Mouse (Mus musculus) B cell, adult 2 months (primary cell): ENCODE measurements around the gene Fgfr2.

Source experiments
- DNase-seq, 2 experiments: peaks; one replicate each; pipeline ENCODE4 v3.0.0; 2022

The Fgfr2 gene

DNA sequence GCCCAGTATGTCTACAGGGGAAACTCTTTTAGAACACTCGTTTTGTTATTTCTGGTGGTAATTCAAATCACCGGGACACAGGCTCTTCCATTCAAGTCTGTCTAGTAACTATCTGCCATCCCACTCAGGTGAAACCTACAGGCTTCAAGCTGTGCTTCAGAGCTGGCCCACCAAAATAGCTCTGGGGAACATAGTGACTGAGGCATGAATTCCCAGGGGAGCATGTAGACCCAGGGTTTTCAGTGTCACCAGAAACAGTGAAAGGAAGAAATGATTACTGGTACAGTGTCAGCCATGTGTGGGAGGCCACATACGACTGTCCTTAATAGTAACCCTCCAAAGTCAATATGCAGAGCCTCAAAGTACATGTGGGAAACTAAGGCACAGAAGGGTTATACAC, 841.0 kb downstream of the Fgfr2 start:
- DNase-seq, result peak; percentile 27 to 35

DNA sequence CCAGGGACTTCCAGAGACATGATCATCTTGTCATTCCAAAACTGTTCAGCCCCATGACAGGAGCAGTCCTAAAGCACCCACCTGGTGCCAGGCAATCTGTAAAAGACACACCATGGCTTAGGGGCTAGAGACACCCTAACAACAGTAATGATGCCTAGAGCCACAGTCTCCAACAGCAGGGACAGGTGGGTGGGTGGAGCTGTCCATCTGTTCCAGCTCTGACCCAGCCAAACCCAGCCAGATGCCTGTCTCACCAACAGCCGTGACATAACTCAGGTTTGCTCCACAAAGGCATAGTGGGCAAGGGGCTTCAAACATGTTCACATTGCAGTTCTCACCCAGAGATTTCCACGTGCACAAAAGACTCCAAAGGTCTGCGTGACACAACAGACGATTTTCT, 841.4 kb downstream of the Fgfr2 start:
- DNase-seq, result no peak

DNA sequence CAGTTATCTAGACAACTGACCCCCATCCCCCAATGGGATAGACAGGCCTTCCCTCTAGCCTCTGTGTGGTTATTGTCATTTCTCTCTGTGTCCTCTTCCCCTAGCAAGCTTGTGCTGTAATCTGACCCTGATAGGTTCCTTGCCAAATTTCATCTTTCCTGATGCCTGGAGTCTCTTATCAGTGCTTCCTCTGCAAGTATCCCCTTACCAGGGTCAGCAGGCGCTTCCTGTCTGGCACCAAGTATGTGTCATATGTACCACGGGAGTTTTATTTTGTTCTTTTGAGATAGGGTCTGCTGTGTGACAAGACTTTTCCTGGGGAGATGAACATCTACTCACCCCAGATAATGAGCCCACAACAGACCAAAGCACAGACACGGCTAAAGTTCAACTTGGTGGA, 844.5 kb downstream of the Fgfr2 start:
- DNase-seq, result no peak

DNA sequence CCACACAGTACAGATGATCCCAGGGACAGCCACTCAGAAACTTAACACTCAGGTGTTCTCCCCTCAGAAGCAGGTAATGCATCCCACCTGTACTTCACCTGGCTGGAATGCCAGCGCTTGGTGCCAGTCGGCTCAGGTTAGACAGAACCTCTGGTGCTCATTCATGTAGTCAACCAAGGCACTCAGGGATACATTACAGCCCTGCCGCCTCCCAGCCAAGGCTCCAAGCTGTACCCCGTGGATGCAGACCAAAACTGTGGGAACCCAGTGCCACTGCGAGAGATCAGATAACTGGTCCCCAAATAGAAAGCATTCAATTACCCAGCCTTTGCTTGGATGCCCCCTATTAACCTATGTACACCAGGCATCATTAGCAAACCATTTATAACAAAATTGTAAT, 846.9 kb downstream of the Fgfr2 start:
- DNase-seq, result no peak

DNA sequence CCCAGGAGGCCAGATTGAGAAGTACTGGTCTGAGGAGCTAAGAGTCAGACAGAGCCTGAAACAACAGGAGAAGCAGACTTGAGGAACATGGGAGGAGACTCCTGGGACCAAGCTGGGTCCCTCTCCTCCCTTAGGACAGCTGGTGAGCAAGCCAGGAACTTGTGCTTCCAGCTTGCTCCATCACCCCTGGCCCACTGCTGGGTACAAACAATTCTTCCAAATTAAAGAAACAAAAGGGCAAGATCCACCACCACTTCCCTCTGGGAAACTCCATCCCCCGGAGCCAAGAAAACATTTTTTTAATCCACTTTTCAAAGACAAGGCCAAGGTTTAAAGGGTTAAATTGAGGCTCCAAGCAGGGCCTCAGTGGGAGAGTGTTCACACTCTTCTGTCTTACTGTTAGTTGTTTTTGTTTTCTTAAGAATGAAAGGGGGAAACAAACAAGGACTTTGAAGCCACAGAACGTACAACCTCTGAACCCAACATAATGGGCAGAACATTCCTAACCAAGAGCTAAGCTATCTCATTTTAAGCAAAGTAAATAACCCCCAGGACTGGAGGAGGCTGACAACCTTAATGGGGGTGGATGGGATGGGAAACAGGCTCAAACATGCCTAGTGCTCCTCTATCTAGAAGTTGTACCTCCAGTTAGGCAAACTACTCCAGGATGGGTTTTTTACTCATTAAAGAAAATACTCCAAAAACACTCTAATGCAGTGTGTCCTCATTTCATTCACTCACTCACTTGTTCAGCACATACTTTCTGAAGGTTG, 849.2 kb downstream of the Fgfr2 start:
- DNase-seq, result no peak

DNA sequence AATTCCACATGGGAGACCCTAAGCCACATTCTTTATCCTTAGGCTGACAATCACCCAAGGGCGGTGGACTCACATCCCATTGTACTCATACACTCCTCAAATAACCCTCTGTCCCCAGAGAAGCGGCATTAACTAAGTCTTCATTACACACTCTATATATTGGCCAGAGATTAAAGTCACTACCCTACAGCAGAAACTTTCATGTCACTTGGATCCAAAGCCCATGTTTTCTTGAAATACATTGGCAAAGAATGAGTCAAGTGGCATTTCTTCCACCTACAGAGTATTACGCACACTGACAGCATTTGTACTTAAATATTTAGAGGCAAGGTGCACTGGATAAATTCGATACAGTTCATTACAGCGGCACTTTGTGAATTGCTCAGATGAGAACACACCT, 850.2 kb downstream of the Fgfr2 start:
- no peak for DNase-seq

DNA sequence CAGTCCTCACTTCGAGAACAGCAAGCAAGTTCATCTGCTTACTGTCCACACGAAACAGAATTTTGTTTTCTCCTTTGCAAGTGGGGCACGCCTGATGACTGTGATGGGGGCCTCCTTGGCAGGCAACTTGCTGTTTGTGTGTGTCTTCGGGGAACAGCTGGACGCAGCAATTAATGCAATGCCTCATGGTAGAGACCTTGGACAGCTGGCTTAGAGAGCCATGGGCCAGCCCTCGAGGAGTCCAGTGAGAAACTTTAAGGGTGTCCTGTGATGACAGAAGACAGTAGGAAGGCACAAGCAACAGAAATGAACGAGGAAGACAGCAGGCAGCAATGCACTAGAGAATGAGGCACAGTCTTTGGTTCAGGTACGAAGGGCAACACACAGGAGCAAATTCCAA, 852.8 kb downstream of the Fgfr2 start:
- no peak for DNase-seq

DNA sequence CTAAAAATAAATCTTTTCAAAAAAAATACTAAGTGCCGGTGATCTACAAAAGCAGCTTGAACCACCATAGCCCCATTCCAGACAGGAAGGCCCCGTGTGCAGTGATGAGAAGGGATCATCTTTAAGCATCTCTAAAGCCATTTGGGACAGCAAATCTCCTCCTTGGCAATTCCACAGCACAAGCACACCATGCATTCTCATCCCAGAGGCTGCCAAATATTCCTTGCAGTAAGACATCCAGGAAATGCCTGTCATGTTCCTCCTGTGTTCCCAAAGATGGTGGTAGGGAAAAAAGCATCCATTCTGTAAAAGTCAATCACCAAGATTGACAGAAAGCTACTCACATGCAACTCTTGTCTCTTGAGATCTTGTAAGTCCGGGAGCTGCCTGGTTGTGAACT, 853.5 kb downstream of the Fgfr2 start:
- DNase-seq, result no peak

DNA sequence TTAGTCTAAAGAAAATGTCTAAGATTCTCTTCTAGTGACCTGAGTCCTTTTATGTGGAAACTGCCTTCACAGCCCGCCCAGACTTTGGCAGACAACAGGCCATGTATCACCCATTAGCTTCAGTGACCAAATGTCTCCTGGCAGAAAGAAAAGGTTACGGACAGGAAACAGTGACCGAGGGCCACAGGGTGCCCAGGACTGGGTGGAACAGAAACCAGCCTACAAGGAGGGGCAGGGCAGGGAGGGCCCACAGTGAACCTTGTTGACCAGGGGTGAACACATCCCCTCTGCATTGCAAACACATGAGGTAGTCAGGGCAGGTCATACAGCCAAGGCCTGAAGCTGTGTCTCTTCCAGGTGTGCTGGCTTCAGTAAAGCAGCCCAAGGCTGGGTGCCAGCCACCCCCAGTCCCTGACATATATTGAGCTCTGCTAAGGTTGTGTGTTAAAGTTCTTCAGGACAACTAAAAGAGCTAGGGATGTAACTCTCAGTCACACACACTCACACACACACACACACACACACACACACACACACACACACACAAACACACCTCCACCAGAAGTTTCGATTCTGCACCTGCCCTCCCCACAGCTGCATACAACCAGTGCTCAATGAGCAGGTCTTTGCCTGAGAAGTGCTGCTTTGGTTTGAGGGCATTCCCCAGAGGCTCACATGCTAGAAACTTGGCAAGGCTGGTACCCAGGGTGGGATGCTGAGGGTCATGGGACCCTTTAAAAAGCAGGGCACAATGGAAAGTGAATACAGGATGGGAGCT, 855.2 kb downstream of the Fgfr2 start:
- peak; percentile 21 to 34 for DNase-seq

DNA sequence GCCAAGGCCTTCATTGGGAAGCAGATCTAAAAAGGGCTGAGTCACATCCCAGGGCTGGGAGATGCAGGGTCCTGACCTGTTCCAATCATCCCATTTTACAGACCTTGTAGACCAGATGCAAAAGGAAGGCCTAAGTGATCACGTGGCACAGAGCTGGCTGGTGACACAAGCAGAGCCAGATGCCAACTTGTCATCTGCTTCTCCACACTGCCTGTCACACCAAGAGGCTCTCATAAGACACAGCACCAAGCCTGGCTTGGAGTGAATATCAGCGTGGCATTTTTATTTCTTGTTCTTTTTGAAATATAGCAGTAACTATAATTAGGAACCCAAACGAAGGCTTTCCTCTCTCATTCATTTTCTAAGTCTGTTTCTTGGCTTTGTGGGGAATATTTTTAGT, 858.4 kb downstream of the Fgfr2 start:
- no peak for DNase-seq

DNA sequence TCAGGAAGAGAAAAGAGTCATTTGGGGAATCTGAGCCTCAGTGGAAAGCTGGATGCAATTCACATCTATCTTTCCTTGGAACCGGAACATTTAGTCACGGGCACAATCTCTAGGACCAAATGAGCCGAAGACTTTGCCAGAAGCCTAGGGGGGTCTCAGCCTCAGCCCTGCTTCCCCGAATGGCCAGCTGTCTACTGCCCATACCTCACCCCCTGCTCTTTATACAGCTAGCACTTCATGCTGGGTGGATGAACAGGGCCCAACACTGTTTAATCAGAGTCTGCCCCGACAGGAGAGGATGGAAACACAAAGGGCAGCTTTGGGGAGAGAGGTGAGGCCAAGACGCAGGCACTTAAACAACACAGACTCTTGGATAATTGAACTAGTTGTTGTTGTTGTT, 860.0 kb downstream of the Fgfr2 start:
- DNase-seq, result no peak

DNA sequence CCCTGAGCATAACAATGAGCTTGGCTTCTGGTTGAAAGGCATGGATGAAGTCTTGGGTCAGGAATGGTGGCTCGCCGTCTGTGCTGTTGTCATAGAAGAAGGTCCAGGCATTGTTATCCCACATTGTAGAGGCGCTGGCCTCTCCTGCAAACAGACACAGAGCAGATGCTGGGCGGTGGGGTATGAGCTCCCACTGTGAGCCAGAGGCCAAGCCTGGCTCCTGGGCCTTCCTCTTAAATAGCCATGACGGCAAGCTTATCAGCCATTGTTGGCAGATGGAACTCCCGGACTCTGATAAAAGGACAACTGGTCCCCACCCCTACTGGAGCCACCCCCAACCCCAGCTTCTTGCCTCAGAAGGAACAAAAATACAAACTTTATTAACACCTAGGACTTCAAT, 860.5 kb downstream of the Fgfr2 start:
- no peak for DNase-seq

DNA sequence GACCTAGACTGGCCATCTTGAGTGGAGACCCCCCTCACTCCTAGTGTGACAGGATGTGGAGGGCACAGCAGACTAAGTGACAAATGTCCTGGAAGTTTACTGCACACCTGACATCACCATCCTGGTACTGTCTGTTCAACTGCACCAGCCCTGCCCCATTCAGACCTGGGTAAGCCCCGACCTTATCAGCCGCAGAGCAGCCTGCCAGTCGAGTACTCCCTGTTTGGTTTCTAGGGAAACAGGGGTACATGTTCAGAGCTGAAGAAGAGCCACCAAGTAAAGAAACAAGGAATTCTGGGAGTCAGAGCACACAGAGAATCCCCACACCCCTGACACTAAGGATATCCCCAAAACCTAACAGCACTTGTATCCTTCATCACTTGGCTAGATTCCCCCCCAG, 861.3 kb downstream of the Fgfr2 start:
- DNase-seq, result no peak

DNA sequence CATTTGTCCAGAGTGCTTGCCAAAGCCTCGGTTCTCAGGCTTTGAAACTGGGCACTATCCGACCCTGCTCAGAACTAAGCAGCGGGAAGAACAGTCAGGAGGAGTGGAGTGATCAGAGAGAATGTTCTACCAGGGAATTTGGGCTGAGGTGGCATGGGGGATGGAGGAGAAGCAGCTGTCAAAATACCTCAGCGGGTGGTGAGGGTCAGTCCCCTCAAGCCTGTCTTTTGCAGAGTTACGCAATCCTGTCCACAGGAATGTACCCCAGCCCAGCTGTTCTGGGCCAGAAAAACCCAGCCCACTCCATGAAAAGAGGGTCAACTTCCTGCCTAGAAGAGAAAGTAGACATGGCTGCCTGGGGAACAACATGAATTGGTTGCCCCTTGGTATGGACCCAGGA, 862.5 kb downstream of the Fgfr2 start:
- DNase-seq, result no peak

DNA sequence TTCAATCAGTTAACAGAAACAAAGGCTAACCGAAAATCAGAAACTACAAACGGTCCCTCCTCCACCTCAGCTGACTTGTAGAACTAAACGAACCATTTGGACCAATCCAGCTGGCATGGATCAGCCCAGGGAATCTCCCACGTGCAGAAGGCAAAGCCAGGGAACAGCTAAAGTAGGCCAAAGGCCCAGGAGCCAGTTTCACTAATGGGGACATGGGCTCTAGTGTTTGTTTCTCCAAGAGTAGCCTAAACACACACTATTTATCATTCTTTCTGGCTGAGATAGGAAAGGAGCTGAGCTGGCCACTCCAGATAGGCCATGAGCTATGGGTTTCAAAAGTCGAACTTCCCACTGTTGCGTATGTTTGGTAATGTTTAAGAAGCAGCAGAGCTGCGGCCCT, 864.3 kb downstream of the Fgfr2 start:
- no peak for DNase-seq

DNA sequence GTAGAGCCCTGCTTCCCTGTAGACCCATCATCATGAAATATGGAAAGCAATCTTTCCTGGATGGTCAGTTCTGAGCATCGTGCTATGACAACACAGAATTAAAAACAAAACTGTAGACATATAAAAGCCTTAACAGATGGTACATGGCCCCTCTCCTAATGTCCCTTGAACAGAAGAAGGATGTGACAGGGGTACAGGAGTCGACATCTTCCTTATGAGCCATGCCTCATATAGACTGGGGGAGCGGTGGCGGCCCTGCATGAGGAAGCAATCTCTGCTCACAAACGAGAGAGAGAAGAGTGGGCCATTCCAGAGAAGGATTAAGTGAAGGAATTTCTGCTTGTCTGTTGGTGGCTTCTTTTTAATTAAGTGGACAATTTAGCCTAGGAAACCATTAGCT, 864.9 kb downstream of the Fgfr2 start:
- no peak for DNase-seq

DNA sequence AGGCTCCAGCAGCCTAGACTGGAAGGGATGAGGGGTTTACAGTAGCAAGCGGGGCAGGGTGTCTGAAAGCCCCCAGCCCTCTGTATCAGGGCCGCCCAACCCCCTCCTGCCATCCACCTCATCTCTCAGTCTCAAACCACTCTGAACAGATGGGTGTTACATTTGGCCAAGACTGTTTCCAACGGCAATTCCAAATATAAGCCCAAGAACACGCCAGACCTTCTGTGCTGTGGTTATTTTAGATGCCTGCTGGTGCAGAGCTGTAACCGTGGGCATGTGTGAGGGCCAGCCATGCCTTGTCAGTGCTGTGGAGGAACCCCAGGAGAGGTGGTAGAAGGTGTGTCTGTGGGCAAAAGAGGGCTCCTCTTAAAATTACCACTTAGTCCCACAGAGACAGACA, 869.6 kb downstream of the Fgfr2 start:
- DNase-seq, result no peak

DNA sequence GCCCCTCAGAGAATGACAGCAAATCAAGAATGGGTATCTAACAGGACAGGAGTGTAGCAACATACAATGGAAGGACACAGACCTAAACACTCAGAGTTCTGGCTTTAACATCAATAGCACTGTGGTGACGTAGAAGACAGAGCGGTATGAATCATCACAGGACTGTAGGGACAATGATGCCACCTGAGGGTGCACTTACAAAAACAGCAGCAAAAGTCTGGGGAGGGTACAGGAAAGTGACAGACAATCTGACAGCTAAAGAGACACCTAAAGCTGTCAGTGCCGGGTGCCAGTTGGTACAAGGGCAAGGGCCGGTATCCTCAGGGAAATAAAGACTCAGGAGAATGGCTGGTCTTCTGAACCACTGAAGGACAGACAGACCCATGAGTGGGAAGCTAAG, 870.1 kb downstream of the Fgfr2 start:
- DNase-seq, result no peak

DNA sequence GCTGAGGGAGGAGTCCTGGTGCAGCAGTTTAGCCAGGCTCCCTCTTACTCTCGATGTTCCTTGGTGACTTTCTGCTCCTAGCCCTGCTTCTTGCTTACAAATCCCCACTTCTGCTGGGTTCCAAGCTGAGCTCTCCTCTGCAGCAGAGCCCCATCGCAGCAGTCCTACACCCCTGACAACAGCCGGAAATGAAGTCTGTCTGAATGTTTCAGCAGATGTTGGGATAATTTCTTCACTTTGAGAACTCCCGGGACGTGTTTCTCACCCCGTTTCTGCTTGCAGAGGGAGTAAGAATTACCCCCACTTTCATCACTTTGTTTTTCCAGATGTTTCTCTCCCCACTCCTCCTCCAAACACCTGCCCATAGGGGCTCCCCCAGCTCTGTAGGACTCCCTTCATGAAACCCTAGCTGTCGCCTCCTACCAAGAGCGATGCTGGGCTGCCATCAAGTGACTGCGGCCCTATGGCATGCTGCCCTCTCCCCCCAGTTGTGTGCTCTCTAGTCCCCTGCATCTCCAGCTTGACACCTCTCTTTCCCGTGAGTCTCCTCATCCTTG, 873.5 kb downstream of the Fgfr2 start:
- DNase-seq, result no peak

DNA sequence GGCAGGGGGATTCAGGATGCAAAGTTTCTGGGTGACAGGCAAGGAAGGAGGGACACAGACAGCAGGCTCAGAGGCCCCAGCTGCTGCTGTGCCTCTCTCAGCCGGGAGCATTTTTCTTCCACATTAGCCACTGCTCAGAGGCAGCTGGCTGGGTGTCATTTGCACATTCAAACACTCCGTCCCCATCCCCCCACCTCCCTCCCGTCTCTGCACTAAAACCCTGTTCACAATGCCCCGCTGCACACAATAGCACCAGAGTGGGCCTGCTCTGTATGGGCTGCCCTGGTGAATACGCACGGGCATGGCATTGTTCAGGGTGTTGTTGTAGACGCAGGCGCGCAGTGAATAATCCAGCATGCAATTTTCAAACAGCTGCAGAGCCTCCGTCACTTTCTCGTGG, 875.6 kb downstream of the Fgfr2 start:
- no peak for DNase-seq

DNA sequence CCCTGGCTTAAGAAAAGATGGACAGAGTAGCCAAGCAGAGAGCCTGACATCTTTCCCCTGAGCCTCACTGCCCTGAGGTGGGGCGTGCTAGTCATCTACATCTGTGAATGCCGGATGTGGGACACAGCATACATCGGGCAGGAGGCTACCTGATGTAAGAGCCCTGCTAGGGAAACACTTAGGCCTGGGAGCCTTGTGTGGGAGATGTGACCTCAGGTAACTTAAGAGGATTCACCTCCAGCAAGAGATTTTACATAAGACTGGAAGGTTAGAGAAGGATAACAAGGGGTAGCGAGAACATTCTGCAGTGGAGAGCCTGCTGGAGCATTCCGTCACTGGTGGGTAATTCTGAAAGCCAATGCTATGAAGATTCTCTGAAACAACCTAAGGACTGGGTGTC, 876.1 kb downstream of the Fgfr2 start:
- no peak for DNase-seq

DNA sequence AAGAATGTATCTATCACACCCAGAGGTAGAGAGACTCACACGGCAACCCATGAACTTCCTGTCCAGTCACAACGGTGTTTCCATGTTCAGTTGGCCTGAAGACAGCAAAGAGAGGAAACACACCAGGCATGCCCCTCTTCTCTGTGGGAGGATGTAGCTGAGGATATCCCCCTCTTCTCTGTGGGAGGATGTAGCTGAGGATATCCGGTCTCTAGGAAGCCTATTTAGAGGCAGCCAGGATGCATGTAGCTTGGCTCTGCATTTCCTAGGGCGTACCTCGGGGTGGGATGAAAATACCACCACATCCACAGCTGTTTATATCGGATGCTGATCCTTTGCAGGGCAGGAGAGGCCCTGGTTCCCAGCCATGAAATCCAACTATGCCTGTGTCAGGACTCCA, 877.4 kb downstream of the Fgfr2 start:
- DNase-seq, result no peak

DNA sequence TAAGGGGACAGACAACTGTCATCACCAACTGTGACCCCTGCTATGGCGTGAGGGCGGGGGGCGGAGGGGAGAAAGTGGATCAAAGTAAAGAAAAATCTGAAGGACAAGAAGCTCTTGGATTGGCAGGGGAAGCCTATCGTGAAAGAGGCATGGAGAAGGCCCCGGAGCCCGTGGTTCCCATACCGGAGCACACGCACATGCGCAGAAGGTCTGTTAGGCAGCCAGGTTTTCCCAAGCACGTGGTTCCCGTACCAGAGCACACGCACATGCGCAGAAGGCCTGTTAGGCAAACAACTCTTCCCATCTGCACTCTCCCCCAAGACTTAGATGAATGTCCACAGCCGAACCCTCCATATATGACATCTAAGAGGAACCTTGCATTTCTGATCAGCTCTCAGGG, 878.5 kb downstream of the Fgfr2 start:
- DNase-seq, result no peak

DNA sequence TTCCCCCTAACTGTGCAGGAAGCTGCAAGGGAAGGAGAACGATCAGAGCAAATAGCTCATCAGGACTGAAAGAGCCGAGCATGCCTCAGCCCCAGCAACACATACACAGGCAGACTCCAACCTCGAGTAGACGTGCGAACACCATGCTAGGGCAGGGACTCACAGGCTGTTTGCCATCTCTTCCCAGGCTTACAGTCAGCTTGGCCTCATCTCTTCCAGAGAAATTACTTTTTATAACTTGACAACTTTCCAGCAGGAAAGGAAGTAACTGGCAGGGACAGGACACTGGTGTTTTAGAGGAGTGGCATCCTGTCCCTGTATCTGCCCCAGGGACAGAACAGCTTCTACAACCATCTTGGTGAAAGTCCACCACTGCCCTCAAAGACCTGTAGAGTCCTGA, 879.9 kb downstream of the Fgfr2 start:
- DNase-seq, result no peak
